Mouse (Mus musculus) left cerebral cortex, postnatal 25 days (tissue): ENCODE data around the gene Decr2. TPM values are rescaled to one million over a fixed set of nuclear protein-coding genes. Genes with fewer than 3 reads are reported as not detected.
"Not testable (repeated sequence)": the region's sequence is repeated elsewhere in the genome, so short reads cannot be mapped to it uniquely, and the experiment has no call there.

Experiments
- DNase-seq, 2 experiments: peaks; one replicate each; pipeline ENCODE4 v3.0.0; 2022; ENCODE audit warnings: low spot score in 2 of 2, mixed read lengths in 1 of 2
- intact Hi-C: fragments of 180-260 bp; cut with DNase I; formaldehyde crosslinking; loops from one replicate; pipeline ENCODE4 v1.15.1; 2025
- total RNA-seq, 2 experiments: library from RNA; stranded (reverse); gene quantifications; 2 replicates each; pipeline ENCODE4 v1.2.3; 2021

Decr2 gene
- total RNA-seq, 2 experiments from 2014 or later: 26.4 to 27.9 TPM

DNA sequence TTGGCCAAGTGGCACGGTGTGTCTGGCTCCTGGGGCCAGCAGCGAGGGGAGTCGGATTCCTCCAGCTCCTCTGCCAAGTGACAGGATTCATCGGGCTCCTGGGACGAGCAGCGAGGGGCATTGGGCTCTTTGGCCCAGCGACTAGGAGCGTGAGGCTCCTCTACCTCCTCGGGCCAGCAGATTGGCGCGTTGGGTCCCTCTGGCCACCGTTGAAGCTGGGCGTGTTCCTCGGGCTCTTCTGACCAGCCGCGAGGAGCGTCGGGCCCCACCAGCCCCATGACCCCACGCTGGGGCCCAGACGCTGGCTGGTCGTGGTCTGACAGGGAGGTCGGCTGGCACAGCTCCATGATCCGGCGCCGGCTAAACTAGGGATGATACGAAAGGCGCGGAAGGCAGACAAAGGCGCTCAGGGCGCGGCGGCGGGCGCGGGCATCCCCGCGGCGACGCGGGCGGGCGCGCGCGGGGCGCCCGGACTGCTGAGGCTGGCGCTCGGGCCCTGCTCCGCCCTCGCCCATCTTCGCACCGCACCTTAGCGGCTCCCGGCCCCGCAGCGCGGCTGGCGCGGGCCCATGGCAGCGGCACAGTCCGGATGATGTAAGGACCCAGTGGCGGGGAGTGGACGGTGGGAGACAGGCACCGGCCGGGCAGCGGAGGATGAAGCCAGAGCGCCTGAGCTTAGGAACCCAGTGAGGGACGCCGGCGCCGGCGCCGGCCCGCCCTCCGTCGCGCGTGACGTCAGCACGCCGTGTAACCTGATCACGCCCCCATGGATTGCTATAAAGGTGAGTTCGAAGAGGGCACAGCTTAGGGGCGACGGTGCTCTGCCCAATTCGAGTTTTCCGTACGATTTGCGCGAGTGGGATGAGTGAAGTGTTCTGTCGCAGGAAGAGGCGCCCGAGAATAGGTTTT lies 21.1 kb downstream of the Decr2 start, which contains the start of gene Rab11fip3:
Rab11fip3 (minus strand) TSS at position 725 of the 909 bp plus-strand sequence.
- intact Hi-C loops: loop anchor here (2.0 kb wide), 1 partner anchor 28 kb away; no protein-coding TSS in a partner anchor
- peak; percentile 84 to 87 for DNase-seq

GRCm38 (mm10) chr17:26068024-26068830 lies 21.9 kb downstream of the Decr2 start:
- intact Hi-C loops: loop anchor here (2.0 kb wide), 1 partner anchor 27 kb away; no protein-coding TSS in a partner anchor
- DNase-seq: no peak

- intact Hi-C loops: no loop called here
These were observed 23.6 kb downstream of the Decr2 start for GRCm38 (mm10) chr17:26066488-26067020.

GRCm38 (mm10) chr17:26064916-26065315 lies 25.2 kb downstream of the Decr2 start:
- no peak for DNase-seq
- intact Hi-C loops: no loop called here

More at GRCm38 (mm10) chr17:26066488-26067020, 23.6 kb downstream of the Decr2 start:
- no peak for DNase-seq

DNA sequence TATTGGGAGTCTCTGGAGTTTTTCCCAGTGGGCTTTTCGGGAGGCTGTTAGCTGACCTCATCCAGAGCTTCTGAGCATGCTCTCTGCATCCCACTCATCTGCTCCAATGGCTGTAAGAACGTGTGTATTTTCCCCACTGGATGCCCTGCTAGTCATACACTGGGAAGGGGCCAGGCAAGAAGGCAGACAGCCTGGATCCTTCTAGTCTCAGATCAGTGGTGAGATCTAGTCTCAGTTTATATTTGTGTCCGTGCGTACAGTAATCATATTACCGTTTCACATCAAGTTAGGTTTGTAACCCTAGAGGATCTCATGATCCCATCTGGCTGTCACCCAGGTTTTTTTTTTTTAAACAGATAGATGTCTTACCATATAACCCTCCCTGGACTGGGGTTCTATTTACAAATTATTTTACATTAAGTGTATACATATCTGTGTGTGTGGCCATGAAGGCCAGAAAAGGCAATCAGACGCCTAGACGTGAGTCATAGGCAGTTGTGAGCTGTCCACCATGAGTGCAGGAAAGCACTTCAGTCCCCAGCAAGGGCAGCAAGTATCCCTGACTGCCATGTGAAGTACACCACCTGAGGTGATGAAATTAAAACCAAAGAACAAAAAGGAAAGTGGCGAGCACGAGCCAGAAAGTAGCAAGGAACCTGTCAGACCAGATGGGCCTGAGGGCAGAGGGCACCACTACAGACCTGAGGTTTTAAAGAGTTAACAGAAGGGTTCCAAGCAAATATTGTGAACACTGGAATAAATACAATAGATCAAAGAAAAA lies 32.2 kb downstream of the Decr2 start:
- intact Hi-C loops: no loop called here
- no peak for DNase-seq

GRCm38 (mm10) chr17:26057278-26057677 lies 32.9 kb downstream of the Decr2 start:
- intact Hi-C loops: no loop called here
- peak in 1 of 2 experiments; percentile 86 for DNase-seq

DNA sequence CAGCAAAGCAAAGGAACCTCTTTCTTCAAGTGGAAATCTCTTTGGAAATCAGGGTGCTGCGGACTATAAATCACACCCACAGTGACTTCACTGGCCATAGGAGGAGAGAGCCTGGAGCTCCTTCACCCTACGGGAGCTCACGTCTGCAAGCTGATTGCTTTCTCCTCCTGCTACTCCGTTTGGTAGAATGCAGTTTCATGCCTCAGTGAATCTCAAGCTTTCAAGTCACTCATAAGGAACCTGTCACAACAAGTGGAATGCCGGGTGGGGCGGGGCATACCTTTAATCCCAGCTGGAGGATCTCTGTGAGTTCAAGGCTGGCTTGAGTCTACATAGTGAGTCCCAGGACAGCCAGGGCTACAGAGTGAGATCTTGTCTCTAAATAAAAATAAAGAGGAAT lies 35.0 kb downstream of the Decr2 start:
- DNase-seq: no peak
- intact Hi-C loops: no loop called here

DNA sequence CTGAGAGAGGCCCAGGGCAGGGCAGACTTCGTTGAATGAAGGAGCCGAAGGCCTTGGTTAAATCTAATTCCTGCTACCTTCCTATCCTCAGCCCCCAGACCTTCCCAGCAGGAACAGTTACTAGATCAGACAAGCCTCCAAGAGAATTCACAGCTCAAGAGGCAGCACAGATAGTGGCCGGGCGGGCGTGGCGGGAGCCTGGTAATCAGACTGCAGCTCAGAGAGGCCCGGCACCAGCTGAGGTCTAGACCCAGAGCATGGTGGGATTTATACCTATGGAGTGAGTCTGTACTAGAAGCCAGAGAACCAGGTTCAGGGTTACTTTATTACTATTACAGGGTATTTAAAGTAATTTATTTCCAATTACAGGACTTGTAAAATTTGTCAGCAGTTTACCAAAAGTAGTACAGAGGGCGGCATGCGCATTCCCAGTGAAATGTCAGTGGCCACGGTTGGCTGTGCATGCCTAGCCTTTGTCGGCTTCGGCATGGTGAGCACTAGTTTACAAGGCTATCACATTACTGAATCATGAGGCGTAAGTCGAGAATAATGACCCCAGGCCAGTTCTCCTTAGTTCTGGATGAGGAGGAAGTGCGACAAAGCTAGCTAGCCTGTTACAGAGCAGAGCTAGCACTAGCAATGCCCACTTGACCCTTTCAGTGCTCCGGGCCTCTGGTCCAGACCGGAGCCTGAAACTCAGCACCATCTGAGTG lies 35.8 kb downstream of the Decr2 start:
- intact Hi-C loops: no loop called here
- no peak for DNase-seq

DNA sequence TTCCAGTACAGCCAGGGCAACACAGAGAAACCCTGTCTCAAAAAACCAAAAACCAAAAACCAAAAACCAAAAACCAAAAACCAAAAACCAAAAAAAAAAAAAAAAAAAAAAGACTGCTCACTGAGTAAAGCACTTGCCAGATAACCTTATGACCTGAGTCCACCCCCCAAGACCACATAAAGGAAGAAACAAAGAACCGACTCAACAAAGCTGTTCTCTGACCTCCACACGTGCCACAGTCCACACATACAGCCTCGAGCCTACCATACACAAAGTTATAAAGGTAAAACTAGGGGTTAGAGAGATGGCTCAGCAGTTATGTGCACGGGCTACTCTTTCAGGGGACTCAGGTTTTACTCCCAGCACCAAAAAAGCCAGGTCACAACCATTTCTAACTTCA lies 37.4 kb downstream of the Decr2 start:
- DNase-seq: no peak

GRCm38 (mm10) chr17:26052074-26052473 lies 38.1 kb downstream of the Decr2 start:
- no peak for DNase-seq
- intact Hi-C loops: no loop called here

More for the DNA sequence above, 37.4 kb downstream of the Decr2 start:
- intact Hi-C loops: no loop called here

DNA sequence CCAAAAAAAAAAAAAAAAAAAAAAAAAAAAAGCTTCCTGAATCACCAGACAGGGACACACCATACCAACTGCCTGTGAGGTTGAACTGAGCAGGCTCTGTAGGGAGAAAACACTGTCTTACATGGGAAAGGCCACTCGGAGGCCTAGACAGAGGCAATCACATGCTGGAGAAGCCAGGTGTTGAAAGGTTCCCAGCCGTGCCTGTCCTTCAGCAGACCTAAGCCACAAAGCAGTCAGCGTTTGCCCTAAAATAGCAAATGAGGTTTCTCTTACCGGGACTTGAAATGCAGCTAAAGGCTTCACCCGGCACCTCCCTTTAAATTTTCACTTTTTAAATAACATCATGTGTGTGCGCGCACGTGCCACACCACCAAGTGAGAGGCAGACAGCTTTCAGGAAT lies 42.0 kb downstream of the Decr2 start:
- peak in 1 of 2 experiments; percentile 47 for DNase-seq
- intact Hi-C loops: no loop called here

GRCm38 (mm10) chr17:26046253-26046997 lies 43.7 kb downstream of the Decr2 start:
- DNase-seq: no peak
- intact Hi-C loops: no loop called here

DNA sequence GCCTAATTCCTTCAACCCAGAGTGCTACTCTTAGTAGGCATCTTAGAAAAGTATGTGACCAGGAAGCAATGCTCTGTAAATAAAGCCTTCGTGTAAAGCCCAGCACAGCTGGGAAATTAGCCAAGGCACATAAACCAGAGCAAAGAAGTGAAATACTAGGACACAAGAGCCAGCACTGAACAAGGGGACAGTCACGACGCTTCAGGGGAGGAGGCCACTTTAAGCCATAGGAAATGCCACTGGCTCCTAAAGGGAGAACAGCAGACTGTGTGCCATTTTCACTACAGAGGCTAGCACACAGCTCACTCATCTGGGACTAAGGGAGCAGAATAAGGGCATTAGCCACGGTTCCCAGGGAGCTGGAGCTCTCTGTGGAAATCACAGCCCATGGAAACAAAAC lies 44.9 kb downstream of the Decr2 start:
- intact Hi-C loops: no loop called here
- DNase-seq: no peak

- peak; percentile 71 to 77 for DNase-seq
- intact Hi-C loops: no loop called here
These were observed 46.9 kb downstream of the Decr2 start for GRCm38 (mm10) chr17:26043249-26043636.

DNA sequence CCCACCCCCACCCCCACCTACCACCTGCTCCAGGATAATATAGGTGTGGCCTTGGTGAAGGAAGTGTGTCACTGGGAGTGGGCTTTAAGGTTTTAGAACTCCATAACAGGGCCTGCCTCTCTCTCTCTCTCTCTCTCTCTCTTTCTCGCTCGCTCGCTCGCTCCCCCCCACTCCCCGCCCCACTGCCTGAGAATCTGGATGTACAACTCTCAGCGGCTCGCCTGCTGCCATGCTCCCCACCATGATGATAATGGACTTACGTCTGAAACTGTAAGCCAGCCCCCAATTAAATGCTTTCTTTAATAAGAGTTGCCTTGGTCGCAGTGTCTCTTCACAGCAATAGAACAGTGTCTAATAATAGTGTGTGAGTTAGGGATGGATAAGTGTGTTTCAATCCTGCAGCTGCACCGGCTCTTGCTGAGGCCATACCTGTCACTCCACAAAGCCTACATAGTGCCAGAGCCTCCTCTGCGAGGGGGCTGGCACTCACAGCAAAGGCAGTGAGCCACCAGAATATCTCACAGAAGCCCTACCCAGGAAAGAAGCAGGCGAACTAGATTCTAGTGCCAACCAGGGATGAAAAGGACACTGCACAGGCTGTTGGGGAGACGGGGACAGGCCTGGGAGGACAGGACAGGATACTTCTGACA lies 47.4 kb downstream of the Decr2 start:
- intact Hi-C loops: no loop called here
- peak; percentile 36 to 73 for DNase-seq

- DNase-seq: peak; percentile 52 to 56
- intact Hi-C loops: loop anchor here (1.0 to 2.0 kb wide), 2 partner anchors 28 to 49 kb away; partner anchors contain the start of genes Decr2 and Rab11fip3
These were observed 48.9 kb downstream of the Decr2 start for GRCm38 (mm10) chr17:26041111-26041802.

GRCm38 (mm10) chr17:26040711-26041110 lies 49.4 kb downstream of the Decr2 start:
- intact Hi-C loops: loop anchor here (1.0 to 2.0 kb wide), 2 partner anchors 28 to 50 kb away; partner anchors contain the start of genes Decr2 and Rab11fip3
- not testable (repeated sequence) for DNase-seq
